Mouse (Mus musculus): ENCODE data around the gene Chchd10.
A peak's percentile ranks its signal among the peaks of the same experiment; 100 is the strongest.

Gene Chchd10

DNA sequence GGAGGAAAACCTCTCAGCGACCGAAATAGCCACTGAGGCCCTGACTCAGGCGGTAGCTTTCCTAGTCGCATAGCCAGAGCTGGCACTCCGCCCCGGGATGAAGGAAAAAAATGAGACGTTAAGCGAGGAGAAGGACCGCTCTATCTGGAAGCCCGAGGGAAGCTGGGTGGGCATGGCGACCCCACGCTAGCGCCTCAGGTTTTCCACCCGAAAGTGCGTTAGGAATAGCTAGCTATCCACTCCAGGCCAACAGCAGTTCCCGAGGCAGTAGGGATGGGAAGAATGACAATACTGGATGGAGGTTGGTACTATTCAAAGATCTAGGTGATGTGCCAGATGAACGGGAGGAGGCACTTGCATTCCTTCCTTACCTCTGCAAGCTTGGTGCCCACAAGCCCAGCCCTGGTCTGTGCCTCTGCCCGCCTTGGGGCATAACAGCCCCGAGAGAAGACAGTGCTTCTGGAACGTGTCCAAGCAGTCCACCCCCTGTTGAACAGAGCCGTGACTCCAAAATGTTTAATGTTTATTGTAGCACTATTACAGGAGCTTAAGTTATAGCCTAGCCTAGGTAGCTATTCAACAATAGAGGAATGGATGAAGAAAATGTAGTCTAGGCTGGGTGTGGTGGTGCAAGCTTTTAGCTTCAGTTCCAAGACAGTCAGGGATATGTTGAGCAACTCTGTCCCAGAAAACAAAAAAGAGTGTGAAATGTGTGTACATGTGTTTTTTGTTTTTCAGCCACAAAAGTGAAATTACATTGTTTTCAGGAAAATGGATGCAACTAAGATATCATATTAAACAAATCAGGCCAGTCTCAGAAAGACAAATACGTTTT lies 11.0 kb upstream of the Chchd10 start:
- DNase-seq (ENCODE audit: extremely low read depth, low read depth, low spot score): no peak

- no peak for DNase-seq (ENCODE audit: extremely low read depth, low read depth, low spot score)
Observed at GRCm38 (mm10) chr10:75924324-75924723, 8.6 kb upstream of the Chchd10 start.

- DNase-seq (ENCODE audit: extremely low read depth, low read depth, low spot score): no peak
Observed at GRCm38 (mm10) chr10:75926396-75926795, 6.5 kb upstream of the Chchd10 start.

DNA sequence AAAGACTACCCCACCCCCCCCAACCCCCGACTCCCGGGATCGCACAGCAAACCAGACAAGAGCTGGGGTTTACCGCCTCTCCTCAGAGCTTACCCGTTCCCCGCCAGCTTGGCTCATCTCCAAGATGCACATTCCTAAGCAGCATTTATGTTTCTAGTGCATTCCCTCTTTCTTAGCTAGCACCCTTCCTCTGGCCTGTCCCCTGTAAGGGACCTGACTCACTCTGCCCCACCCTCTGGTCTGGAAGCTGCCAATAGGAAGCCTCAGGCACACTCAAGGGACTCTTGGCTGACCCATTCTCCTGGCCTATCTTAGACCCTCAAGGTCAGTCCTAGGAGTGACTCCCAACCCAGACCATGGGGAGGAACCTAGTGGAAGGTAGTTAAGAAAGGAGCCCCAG lies 2.6 kb upstream of the Chchd10 start:
- DNase-seq (ENCODE audit: extremely low read depth, low read depth, low spot score): no peak

DNA sequence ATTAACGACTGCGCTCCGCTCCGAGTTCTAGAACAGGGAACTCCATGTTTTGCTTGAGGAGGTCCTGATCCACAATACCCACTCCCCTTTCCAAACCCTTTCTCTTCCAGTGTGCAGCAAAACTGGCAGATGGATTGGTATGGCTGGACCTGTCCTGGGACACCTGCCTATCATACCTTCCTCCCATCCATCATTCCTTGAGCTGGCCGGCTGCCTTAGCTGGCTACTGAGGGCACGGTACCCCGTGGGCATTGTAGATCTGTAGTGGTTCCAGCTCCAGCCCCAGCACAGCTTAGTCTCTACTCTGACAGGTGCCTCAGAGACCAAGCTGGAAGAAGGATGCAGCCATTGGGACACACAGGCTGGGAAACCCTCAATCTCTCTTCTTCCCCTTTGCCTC lies 1.6 kb upstream of the Chchd10 start:
- DNase-seq (ENCODE audit: extremely low read depth, low read depth, low spot score): no peak

DNA sequence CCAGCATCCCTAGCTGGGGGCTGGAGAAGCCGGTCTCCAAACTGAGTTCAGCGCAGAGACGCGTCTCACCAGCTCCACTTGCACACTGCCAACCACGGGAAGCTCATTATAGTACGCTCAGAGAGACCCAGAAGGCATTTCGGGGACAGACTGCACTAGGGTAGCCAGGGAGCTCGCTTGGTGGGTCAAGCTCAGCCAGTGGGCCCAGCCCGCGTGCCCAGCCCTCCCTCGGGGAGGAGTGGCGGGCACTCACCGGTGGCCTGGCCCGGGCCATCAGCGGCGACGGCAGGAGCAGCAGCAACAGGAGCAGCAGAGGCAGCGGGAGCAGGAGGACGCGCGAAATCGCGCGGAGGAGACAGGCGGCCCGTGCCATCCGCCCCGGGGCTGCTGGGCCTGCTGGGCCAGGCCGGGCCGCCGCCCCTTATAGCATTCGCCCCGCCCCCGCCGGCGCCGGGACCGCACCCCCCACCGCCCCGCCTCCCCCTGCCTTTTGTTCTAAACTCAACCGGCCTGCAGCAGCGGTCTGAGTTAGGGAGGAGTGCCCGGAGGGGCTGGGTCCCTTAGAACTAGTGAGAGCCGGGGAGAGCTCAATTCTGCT lies 750 bp upstream of the Chchd10 start:
- DNase-seq (ENCODE audit: extremely low read depth, low read depth, low spot score): no peak

DNA sequence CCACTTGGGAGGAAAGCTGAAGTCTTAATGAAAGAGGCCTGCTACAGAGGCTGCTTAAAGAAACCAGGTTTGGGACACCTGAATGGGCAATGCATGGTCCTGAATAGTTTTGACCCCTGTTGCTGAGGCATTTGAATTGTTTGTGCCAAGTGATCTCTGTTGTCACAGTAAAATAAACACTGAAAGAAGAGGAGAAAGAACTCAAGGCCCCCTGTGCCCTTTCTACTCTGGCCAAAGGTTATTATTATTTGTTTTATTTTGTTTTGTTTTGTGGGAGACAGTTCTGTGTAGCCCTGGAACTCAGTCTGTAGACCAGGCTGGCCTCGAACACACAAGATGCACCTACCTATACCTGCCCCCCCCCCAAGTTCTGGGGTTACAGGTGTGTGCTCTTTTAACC lies 2.1 kb downstream of the Chchd10 start:
- DNase-seq (ENCODE audit: extremely low read depth, low read depth, low spot score): no peak

DNA sequence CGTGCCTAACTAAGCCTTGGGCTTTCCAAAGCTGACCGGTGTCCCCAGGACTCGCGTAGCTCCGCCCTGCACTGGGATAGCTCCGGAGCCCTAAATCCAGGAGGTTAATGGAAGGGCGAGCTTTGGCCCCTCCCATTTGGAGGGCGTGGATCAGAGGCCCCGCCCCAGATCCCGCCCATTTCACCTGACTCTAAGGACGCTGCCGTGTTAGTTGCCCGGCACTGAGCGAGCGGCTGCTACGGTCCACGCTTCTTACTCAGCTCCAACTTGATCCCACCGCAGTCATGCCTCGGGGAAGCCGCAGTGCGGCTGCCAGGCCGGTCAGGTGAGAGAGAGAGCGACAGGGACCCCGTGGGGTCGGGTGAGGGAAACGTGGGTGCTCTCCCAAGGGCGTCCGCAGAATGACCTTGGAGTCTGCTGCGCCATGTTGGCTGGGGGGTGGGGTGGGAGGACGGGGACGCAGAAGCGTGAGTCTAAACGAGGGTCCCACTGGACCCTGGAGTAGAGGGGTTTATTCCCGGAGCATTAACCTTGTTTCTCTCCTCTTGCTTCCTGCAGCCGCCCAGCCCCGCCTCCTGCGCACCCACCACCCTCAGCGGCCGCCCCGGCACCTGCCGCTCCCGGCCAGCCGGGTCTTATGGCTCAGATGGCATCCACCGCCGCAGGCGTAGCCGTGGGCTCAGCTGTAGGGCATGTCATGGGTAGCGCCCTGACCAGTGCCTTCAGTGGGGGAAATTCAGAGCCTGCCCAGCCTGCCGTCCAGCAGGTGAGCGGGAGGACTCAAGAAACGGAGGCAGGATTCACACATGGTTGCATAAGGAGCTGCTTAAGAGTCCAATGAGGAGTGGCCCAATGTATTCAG lies 3.0 kb downstream of the Chchd10 start, which contains the start of gene Mmp11:
Mmp11 (minus strand) TSS at position 817 of the 862 bp plus-strand sequence.
- DNase-seq (ENCODE audit: extremely low read depth, low read depth, low spot score): peak; percentile 28

- no peak for DNase-seq (ENCODE audit: extremely low read depth, low read depth, low spot score)
Observed at GRCm38 (mm10) chr10:75936909-75937667, 4.2 kb downstream of the Chchd10 start.

DNA sequence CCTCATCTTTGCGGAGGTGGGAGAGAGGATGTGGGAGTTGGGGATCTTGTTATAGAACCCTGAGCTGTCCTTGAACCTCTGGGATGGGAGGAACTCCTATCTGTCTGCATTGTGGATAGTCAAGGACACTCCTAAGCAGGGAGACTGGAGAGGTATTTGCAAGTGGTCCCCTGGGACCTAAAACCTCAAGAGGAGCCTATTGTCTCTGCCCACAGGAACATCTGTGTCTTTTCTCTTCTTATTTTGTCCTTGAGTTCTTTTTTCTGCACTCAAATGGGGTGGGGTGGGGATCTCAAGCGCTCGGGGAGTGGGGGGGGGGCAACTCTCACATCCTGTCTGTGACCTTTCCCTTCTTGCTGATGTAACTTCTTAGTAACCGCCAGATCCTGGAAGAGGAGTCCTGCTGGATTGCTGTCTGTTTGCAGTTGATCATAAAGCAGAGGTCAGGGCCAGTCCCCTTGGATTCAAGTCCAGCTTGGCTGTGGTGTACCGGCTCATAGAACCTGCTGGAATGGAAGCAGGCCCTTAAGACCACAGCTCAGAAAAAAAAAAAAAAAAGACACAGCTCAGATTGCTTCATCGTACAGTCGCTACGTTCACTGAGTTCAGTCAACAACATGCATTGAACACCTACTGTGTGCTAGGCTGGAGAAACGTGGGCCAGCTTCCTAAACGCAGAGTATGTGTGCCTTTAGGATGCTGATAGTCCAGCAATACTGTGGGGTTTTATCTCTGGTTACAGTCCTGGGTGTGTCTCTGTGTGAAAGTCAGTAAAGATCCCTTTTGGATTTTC lies 5.1 kb downstream of the Chchd10 start:
- DNase-seq (ENCODE audit: extremely low read depth, low read depth, low spot score): no peak

DNA sequence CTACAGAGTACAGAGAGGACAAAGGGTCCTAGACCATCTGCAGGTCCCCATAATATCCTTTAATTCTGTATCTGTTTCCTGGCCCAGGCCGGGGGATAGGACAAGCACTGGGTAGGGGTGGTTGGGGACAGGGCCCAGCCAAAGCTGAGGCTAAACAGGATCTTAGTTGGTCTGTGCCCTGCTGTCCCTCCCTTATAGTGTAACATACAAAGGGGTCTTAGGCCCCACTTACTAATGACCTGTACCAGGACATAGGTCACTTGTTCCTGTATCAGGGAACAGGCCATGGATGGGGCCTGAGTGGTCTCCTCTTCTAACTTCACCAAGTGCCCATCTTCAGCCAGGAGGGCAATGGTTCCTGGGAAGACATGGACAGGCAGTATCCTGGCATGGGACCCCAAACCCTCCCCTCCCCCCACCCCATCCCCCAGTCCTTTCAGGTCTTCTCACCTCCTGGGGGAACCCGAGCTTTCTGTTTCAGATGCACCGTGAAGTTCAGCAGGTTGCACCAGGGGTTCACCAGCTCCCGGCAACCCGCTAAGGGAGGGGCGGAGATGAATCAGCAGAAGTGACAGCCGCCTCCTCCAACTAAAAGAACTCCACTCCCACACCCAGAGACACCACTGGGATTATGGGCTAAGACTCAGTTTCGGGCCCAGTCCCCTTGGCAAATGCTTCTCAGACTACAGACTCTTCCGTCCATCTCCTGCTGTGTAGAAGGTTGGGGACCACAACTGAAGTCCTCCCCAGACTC lies 6.7 kb downstream of the Chchd10 start:
- DNase-seq (ENCODE audit: extremely low read depth, low read depth, low spot score): no peak

DNA sequence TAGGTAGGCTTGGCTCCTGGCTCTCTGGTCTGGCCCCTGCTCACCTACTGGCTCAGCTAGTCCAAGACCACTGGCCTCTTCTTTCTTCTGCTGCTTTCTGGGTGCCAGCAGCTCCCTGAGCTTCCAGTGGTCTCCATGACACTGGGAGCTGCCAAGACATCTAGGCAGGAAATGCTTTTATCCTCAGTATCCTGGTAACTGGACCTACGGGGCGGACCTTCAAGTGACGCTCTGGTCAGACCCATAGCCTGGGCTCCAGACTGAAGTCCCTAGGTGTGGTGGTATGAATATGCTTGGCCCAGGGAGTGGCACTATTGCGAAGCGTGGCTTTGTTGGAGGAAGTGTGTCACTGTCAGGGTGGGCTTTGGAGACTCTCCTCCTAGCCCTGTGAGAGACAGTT lies 7.6 kb downstream of the Chchd10 start, which contains the start of gene Gm867:
Gm867 (minus strand) TSS at position 153 of the 400 bp plus-strand sequence.
- no peak for DNase-seq (ENCODE audit: extremely low read depth, low read depth, low spot score)

- no peak for DNase-seq (ENCODE audit: extremely low read depth, low read depth, low spot score)
Observed at GRCm38 (mm10) chr10:75941042-75941824, 8.3 kb downstream of the Chchd10 start.

- DNase-seq (ENCODE audit: extremely low read depth, low read depth, low spot score): no peak
Observed at GRCm38 (mm10) chr10:75942736-75943477, 10.0 kb downstream of the Chchd10 start, which contains the start of gene Vpreb3. TSS of gene Vpreb3 (plus strand) at chr10:75943057.

DNA sequence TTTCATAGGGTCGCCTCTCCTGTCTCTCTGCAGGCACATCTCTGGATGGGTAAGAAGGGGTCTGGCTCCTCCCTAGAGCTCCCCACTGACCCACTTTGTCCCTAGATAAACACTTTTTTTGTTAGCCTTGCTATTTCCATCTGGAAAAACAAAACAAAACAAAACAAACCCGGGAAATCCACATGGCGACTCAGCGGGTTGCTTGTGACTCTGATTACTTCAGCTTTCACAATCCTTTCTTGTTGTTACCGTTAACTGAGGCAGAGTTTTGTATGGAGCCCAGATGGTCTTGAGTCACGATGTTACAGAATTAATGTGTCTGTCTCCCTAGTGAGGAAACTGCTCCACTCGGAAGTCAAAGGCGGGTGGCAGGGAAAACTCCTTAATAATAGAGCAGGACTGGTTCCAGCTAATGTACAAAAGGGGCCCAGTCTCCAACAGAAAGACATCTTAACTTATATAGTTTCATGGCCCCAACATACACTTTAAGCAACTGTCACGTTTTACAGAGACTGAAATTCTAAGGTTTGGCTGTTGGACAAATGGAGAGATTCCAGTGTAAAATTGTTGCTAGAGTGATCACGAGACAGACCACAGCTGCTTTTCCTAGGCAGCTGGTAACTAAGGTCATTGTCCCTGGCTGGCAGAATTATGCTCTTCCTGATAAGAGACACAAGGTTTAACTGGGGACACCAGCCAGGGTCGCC lies 11.3 kb downstream of the Chchd10 start:
- DNase-seq (ENCODE audit: extremely low read depth, low read depth, low spot score): no peak

DNA sequence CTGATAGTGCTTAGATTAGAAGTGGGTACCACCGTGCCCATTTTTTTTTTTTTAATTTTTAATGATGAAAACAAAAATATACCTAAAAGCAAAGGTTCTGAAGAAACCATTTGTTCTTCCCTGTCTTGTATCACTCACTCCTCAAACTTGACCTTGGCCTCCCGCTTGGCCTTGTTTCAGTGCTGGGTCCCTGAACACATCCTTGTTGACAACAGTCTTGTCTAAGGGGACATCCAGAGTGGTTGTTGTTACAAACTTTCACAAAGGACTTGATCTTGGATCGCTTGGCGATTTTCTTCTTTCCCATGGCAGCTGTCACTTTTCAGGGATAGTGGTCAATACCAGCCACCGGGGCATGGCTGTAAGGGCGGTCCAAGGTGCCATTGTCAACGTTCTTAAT lies 12.3 kb downstream of the Chchd10 start:
- DNase-seq (ENCODE audit: extremely low read depth, low read depth, low spot score): no peak

GRCm38 (mm10) chr10:75945896-75946295 lies 13.0 kb downstream of the Chchd10 start:
- no peak for DNase-seq (ENCODE audit: extremely low read depth, low read depth, low spot score)
